Mouse (Mus musculus) thymus, adult 18-20 months (tissue): Measurements from ENCODE around the gene Vmn2r15.

ENCODE experiments used
- DNase-seq, 2 experiments: peaks; one replicate each; pipeline ENCODE4 v3.0.0; 2022; ENCODE audit warnings: mixed read lengths in 2 of 2

Vmn2r15 gene

GRCm38 (mm10) chr5:109297544-109297943, at the start of gene Vmn2r15:
Gene Vmn2r15 (minus strand): TSS chr5:109297644.
- DNase-seq, result no peak

GRCm38 (mm10) chr5:109329862-109330261, 32.4 kb upstream of the Vmn2r15 start, which contains the start of gene Vmn2r16:
Gene Vmn2r16 (plus strand): TSS chr5:109330162.
- no peak for DNase-seq

- no peak for DNase-seq
These were observed 2.8 kb downstream of the Vmn2r15 start for GRCm38 (mm10) chr5:109294655-109295054.
